Mouse (Mus musculus): ENCODE measurements around the gene Ncoa3. TPM values are rescaled to one million over a fixed set of nuclear protein-coding genes. Genes with fewer than 3 reads are reported as not detected.

Ncoa3 gene
- total and polyA plus RNA-seq, 2 experiments from 2014 or later: 5.8 to 48.7 TPM

GRCm38 (mm10) chr2:166003004-166003403 lies 10.6 kb downstream of the Ncoa3 start:
- no peaks in the 10 kb centered on the region for H3K36me3 ChIP-seq (replicated peaks; ENCODE audit: control insufficient read depth, insufficient read depth, low read length)
- 48% methylated on average over 1 of the region's 1 CpGs for WGBS

GRCm38 (mm10) chr2:166007046-166007445 lies 14.6 kb downstream of the Ncoa3 start:
- H3K36me3 ChIP-seq (replicated peaks; ENCODE audit: control insufficient read depth, insufficient read depth, low read length): no peaks in the 10 kb centered on the region
- no peak overlapping the region for H3K9ac ChIP-seq (replicated peaks; ENCODE audit: low read depth, low read length)
- DNase-seq (ENCODE audit: low spot score): no peak
- H3K4me1 ChIP-seq (ENCODE audit: control insufficient read depth, insufficient read depth): peaks cover 33% of the 10 kb centered on the region
- no peaks in the 10 kb centered on the region for H3K9me3 ChIP-seq (replicated peaks; ENCODE audit: control insufficient read depth, low read length)
- H3K4me2 ChIP-seq (ENCODE audit: low read depth, low read length): no peak overlapping the region
- no peak overlapping the region for H3K4me3 ChIP-seq (ENCODE audit: low read depth, low read length)
- no peak overlapping the region for H3K27ac ChIP-seq (ENCODE audit: low read depth)
- ATAC-seq (ENCODE audit: insufficient read depth, low read depth): no peak
- 79% methylated on average over 6 of the region's 6 CpGs for WGBS
- TF ChIP-seq CTCF (IDR thresholded peaks at IDR 0.05; ENCODE audit: low read depth) (no peak), EP300 (IDR thresholded peaks at IDR 0.05; ENCODE audit: low read depth) (no peak)
- H3K27me3 ChIP-seq (ENCODE audit: control insufficient read depth, insufficient read depth, low read length): no peaks in the 10 kb centered on the region

More at GRCm38 (mm10) chr2:166003004-166003403, 10.6 kb downstream of the Ncoa3 start:
- Histone ChIP-seq H3K9me3 (replicated peaks; ENCODE audit: control insufficient read depth, low read length) (no peaks in the 10 kb centered on the region), H3K4me2 (ENCODE audit: low read depth, low read length) (no peak overlapping the region), H3K9ac (replicated peaks; ENCODE audit: low read depth, low read length) (no peak overlapping the region), H3K4me3 (ENCODE audit: low read depth, low read length) (no peak overlapping the region), H3K4me1 (ENCODE audit: control insufficient read depth, insufficient read depth) (peaks cover 22% of the 10 kb centered on the region), H3K27me3 (ENCODE audit: control insufficient read depth, insufficient read depth, low read length) (no peaks in the 10 kb centered on the region), H3K27ac (ENCODE audit: low read depth) (no peak overlapping the region)
- ATAC-seq (ENCODE audit: insufficient read depth, low read depth): no peak
- no peak for DNase-seq (ENCODE audit: low spot score)
- TF ChIP-seq CTCF (IDR thresholded peaks at IDR 0.05; ENCODE audit: low read depth): peak; percentile 39
- TF ChIP-seq EP300 (IDR thresholded peaks at IDR 0.05; ENCODE audit: low read depth): no peak

GRCm38 (mm10) chr2:166008558-166009392 lies 16.3 kb downstream of the Ncoa3 start:
- Histone ChIP-seq H3K4me2 (ENCODE audit: low read depth, low read length) (no peak overlapping the region), H3K27ac (ENCODE audit: low read depth) (peak overlapping the region; percentile 43; the same call in 1 of the 2 replicates), H3K4me3 (ENCODE audit: low read depth, low read length) (no peak overlapping the region), H3K27me3 (ENCODE audit: control insufficient read depth, insufficient read depth, low read length) (no peaks in the 10 kb centered on the region), H3K9ac (replicated peaks; ENCODE audit: low read depth, low read length) (no peak overlapping the region), H3K9me3 (replicated peaks; ENCODE audit: control insufficient read depth, low read length) (no peaks in the 10 kb centered on the region), H3K36me3 (replicated peaks; ENCODE audit: control insufficient read depth, insufficient read depth, low read length) (no peaks in the 10 kb centered on the region), H3K4me1 (ENCODE audit: control insufficient read depth, insufficient read depth) (peaks cover 41% of the 10 kb centered on the region)
- DNase-seq (ENCODE audit: low spot score) (no peak), ATAC-seq (ENCODE audit: insufficient read depth, low read depth) (no peak)
- WGBS: 58% methylated on average over 8 of the region's 8 CpGs
- TF ChIP-seq CTCF (IDR thresholded peaks at IDR 0.05; ENCODE audit: low read depth) (no peak), EP300 (IDR thresholded peaks at IDR 0.05; ENCODE audit: low read depth) (no peak)

GRCm38 (mm10) chr2:166009393-166009947 lies 17.0 kb downstream of the Ncoa3 start:
- Histone ChIP-seq H3K9ac (replicated peaks; ENCODE audit: low read depth, low read length) (no peak overlapping the region), H3K27ac (ENCODE audit: low read depth) (peak overlapping the region; percentile 43), H3K4me2 (ENCODE audit: low read depth, low read length) (no peak overlapping the region), H3K27me3 (ENCODE audit: control insufficient read depth, insufficient read depth, low read length) (no peaks in the 10 kb centered on the region), H3K4me3 (ENCODE audit: low read depth, low read length) (no peak overlapping the region), H3K4me1 (ENCODE audit: control insufficient read depth, insufficient read depth) (peaks cover 41% of the 10 kb centered on the region), H3K36me3 (replicated peaks; ENCODE audit: control insufficient read depth, insufficient read depth, low read length) (no peaks in the 10 kb centered on the region), H3K9me3 (replicated peaks; ENCODE audit: control insufficient read depth, low read length) (no peaks in the 10 kb centered on the region)
- ATAC-seq (ENCODE audit: insufficient read depth, low read depth): no peak
- WGBS: 49% methylated on average over 3 of the region's 3 CpGs
- no peak for DNase-seq (ENCODE audit: low spot score)
- TF ChIP-seq EP300 (IDR thresholded peaks at IDR 0.05; ENCODE audit: low read depth): no peak
- TF ChIP-seq CTCF (IDR thresholded peaks at IDR 0.05; ENCODE audit: low read depth): no peak

GRCm38 (mm10) chr2:166010321-166010720 lies 17.9 kb downstream of the Ncoa3 start:
- no peak for TF ChIP-seq EP300 (IDR thresholded peaks at IDR 0.05; ENCODE audit: low read depth)
- TF ChIP-seq CTCF (IDR thresholded peaks at IDR 0.05; ENCODE audit: low read depth): no peak
- Histone ChIP-seq H3K4me2 (ENCODE audit: low read depth, low read length) (peak overlapping the region; percentile 42; the same call in 1 of the 2 replicates), H3K27ac (ENCODE audit: low read depth) (0 out of 2 replicates have a peak overlapping the region, but pooled peaks have one; percentile 35), H3K36me3 (replicated peaks; ENCODE audit: control insufficient read depth, insufficient read depth, low read length) (no peaks in the 10 kb centered on the region), H3K4me1 (ENCODE audit: control insufficient read depth, insufficient read depth) (peaks cover 41% of the 10 kb centered on the region), H3K27me3 (ENCODE audit: control insufficient read depth, insufficient read depth, low read length) (no peaks in the 10 kb centered on the region), H3K9me3 (replicated peaks; ENCODE audit: control insufficient read depth, low read length) (no peaks in the 10 kb centered on the region), H3K9ac (replicated peaks; ENCODE audit: low read depth, low read length) (no peak overlapping the region), H3K4me3 (ENCODE audit: low read depth, low read length) (no peak overlapping the region)
- ATAC-seq (ENCODE audit: insufficient read depth, low read depth) (no peak), DNase-seq (ENCODE audit: low spot score) (no peak)
- WGBS: 33% methylated on average over 12 of the region's 12 CpGs
